Mouse (Mus musculus): ENCODE measurements around the gene Padi6.

GRCm38 (mm10) chr4:140774025-140774800 lies 31.8 kb upstream of the Padi6 start, which contains the start of gene Padi4:
- TF ChIP-seq CTCF (IDR thresholded peaks at IDR 0.05; ENCODE audit: low read depth) = no peak
- no peak for TF ChIP-seq EP300 (IDR thresholded peaks at IDR 0.05; ENCODE audit: low read depth)

Measured in heart, postnatal 0 days (tissue).